Comparison of ENCODE assay signal across 8 mouse cellular contexts in genomic region chr2:91927826-91928533, GRCm38 (mm10). TPM values are rescaled to one million over a fixed set of nuclear protein-coding genes. Genes with fewer than 3 reads are reported as not detected.
DNase-seq lines count a peak whose midpoint lies in the region; ATAC-seq and TF ChIP-seq lines count a peak whose summit lies in the region.

No protein-coding gene starts in this region.

- peaks cover 2% of the 10 kb centered on the region; the same call in 1 of the 2 replicates for H3K36me3 ChIP-seq in E14TG2a.4 (ENCODE audit: insufficient read depth, low read length)
- peaks cover 32% of the 10 kb centered on the region for H3K36me3 ChIP-seq in embryonic facial prominence, embryonic 10.5 days (replicated peaks)
- no peaks in the 10 kb centered on the region for H3K36me3 ChIP-seq in heart, embryonic 15.5 days

- H3K4me2 ChIP-seq in heart, embryonic 15.5 days, result peak overlapping the region; percentile 59

- TF ChIP-seq POLR2A in lung, adult 2 months (IDR thresholded peaks at IDR 0.05; ENCODE audit: borderline replicate concordance, extremely low read depth, low read depth, low read length), result no peak

- H3K4me3 ChIP-seq in E14TG2a.4 (replicated peaks; ENCODE audit: low read length), result peak overlapping the region; percentile 74
- peak overlapping the region; percentile 36 for H3K4me3 ChIP-seq in embryonic facial prominence, embryonic 10.5 days
- H3K4me3 ChIP-seq in heart, embryonic 15.5 days, result peak overlapping the region; percentile 26
- H3K4me3 ChIP-seq in lung, adult 2 months (replicated peaks; ENCODE audit: extremely low read depth, low read depth, low read length), result no peak overlapping the region

- H3K27ac ChIP-seq in embryonic facial prominence, embryonic 10.5 days (replicated peaks), result peak overlapping the region; percentile 8; the same call in 1 of the 2 replicates
- H3K27ac ChIP-seq in heart, embryonic 15.5 days, result no peak overlapping the region

- 42% methylated on average over 34 of the region's 34 CpGs for WGBS in embryonic facial prominence, embryonic 10.5 days
- WGBS in heart, embryonic 15.5 days, result 36% methylated on average over 34 of the region's 34 CpGs
- 43% methylated on average over 34 of the region's 34 CpGs for whole genome bisulfite sequencing in lung, adult 2 months

- peaks cover 60% of the 10 kb centered on the region for H3K27me3 ChIP-seq in E14TG2a.4 (ENCODE audit: insufficient read depth, low read length)
- peaks cover 30% of the 10 kb centered on the region for H3K27me3 ChIP-seq in embryonic facial prominence, embryonic 10.5 days (replicated peaks; ENCODE audit: low read depth, poor library complexity, severe bottlenecking)
- peaks cover 35% of the 10 kb centered on the region for H3K27me3 ChIP-seq in heart, embryonic 15.5 days

- H3K9ac ChIP-seq in heart, embryonic 15.5 days, result no peak overlapping the region

- peak; percentile 64 for TF ChIP-seq CTCF in E14TG2a.4 (conservative IDR thresholded peaks at IDR 0.05; ENCODE audit: low read length)
- TF ChIP-seq CTCF in lung, adult 2 months (IDR thresholded peaks at IDR 0.05; ENCODE audit: insufficient read depth, low read length), result peak; percentile 57

- no peaks in the 10 kb centered on the region for H3K9me3 ChIP-seq in E14TG2a.4 (ENCODE audit: low read length)
- H3K9me3 ChIP-seq in embryonic facial prominence, embryonic 10.5 days, result no peaks in the 10 kb centered on the region
- H3K9me3 ChIP-seq in heart, embryonic 15.5 days (replicated peaks), result no peaks in the 10 kb centered on the region

- peak; percentile 45 for DNase-seq in adrenal gland, adult 8-10 months
- DNase-seq in embryonic facial prominence, embryonic 10.5 days (ENCODE audit: low spot score), result peak; percentile 87
- DNase-seq in kidney, postnatal 36 days, result peak; percentile 76 to 93
- DNase-seq in lung, adult 2 months, result peak; percentile 74
- DNase-seq in retina, embryonic 14.5 days (ENCODE audit: low spot score), result peak; percentile 92
- DNase-seq in thymus, postnatal 36 days, result peak; percentile 73 to 76

- peaks cover 85% of the 10 kb centered on the region for H3K4me1 ChIP-seq in E14TG2a.4 (replicated peaks; ENCODE audit: low read depth, low read length)
- peaks cover 62% of the 10 kb centered on the region for H3K4me1 ChIP-seq in embryonic facial prominence, embryonic 10.5 days
- peaks cover 50% of the 10 kb centered on the region for H3K4me1 ChIP-seq in heart, embryonic 15.5 days (replicated peaks)
- peaks cover 17% of the 10 kb centered on the region for H3K4me1 ChIP-seq in lung, adult 2 months (ENCODE audit: control insufficient read depth, insufficient read depth, low read length)

- no peak for ATAC-seq in heart, embryonic 15.5 days (replicated peaks; ENCODE audit: insufficient number of reproducible peaks, insufficient read depth, low FRiP score, low read depth)

RNA-seq across cellular contexts. Expression of gene Chrm4, which starts 0.9 kb away (rescaled TPM):
- 1 to 10 TPM; 1.0 to 4.2 (median 2.6) TPM for total RNA-seq in adrenal gland, adult 8-10 months (2022)
- polyA plus RNA-seq in embryonic facial prominence, embryonic 10.5 days (2016; fragmentation: Nextera tagmentation; extraction: Ambion mirVana), result 0.74 and 1.4 TPM in 2 replicates
- not detected in 2 replicates for polyA plus RNA-seq in heart, embryonic 15.5 days (2015; fragmentation: Nextera tagmentation; extraction: Ambion mirVana)
- polyA plus RNA-seq in lung, adult 2 months (2012; rRNA removed), result 0.10 and 0.13 TPM in 2 replicates

RNA-seq across cellular contexts. Expression of gene Mdk, which starts 4.1 kb away (rescaled TPM):
- total RNA-seq in adrenal gland, adult 8-10 months (2022), result 10 to 100 TPM in 2 of 4 experiments, 1 to 10 TPM in 2; 7.7 to 13.1 (median 9.1) TPM
- polyA plus RNA-seq in embryonic facial prominence, embryonic 10.5 days (2016; fragmentation: Nextera tagmentation; extraction: Ambion mirVana), result 2,212 and 2,218 TPM in 2 replicates
- polyA plus RNA-seq in heart, embryonic 15.5 days (2015; fragmentation: Nextera tagmentation; extraction: Ambion mirVana), result 293 and 372 TPM in 2 replicates
- 10.0 and 10.1 TPM in 2 replicates for polyA plus RNA-seq in lung, adult 2 months (2012; rRNA removed)

RNA-seq across cellular contexts. Expression of gene Gm9821, which starts 17.5 kb away (rescaled TPM):
- not detected for total RNA-seq in adrenal gland, adult 8-10 months (2022)
- polyA plus RNA-seq in embryonic facial prominence, embryonic 10.5 days (2016; fragmentation: Nextera tagmentation; extraction: Ambion mirVana), result 0.23 and 0.41 TPM in 2 replicates
- 1.7 and 2.2 TPM in 2 replicates for polyA plus RNA-seq in heart, embryonic 15.5 days (2015; fragmentation: Nextera tagmentation; extraction: Ambion mirVana)
- polyA plus RNA-seq in lung, adult 2 months (2012; rRNA removed), result not detected in 2 replicates

RNA-seq across cellular contexts. Expression of gene Dgkz, which starts 47.7 kb away (rescaled TPM):
- 10 to 100 TPM; 47.7 to 87.4 (median 66.3) TPM for total RNA-seq in adrenal gland, adult 8-10 months (2022)
- polyA plus RNA-seq in embryonic facial prominence, embryonic 10.5 days (2016; fragmentation: Nextera tagmentation; extraction: Ambion mirVana), result 42.1 and 45.0 TPM in 2 replicates
- 26.6 and 48.2 TPM in 2 replicates for polyA plus RNA-seq in heart, embryonic 15.5 days (2015; fragmentation: Nextera tagmentation; extraction: Ambion mirVana)
- 252 and 308 TPM in 2 replicates for polyA plus RNA-seq in lung, adult 2 months (2012; rRNA removed)

Comparison
In these comparisons a context has a peak if more than half of its experiments do, and no peak if none do; other contexts are left out.
1. RNA of gene Mdk, which starts 4.1 kb away (polyA plus RNA-seq): 2,212 to 2,218 TPM in embryonic facial prominence, embryonic 10.5 days and 293 to 372 TPM in heart, embryonic 15.5 days; 10.0 to 10.1 TPM in lung, adult 2 months; every median in the first group is over 10 times any median in the second.
2. Peak in every context shown above with its lines, with median percentiles within 50 percentile points of each other: DNase-seq.